Mouse (Mus musculus) left cerebral cortex, postnatal 4 days (tissue): ENCODE results near the gene Tom1. TPM values are rescaled to one million over a fixed set of nuclear protein-coding genes. Genes with fewer than 3 reads are reported as not detected.

Source experiments
- DNase-seq: peaks from one replicate; pipeline ENCODE4 v3.0.0-alpha.2; 2022
- intact Hi-C: fragments of 180-260 bp; cut with DNase I; formaldehyde crosslinking; loops from one replicate; pipeline ENCODE4 v1.15.1; 2025
- total RNA-seq, 2 experiments: library from RNA; stranded (reverse); gene quantifications; 2 replicates each; pipeline ENCODE4 v1.2.3; 2021

Tom1 gene
- total RNA-seq, 2 experiments from 2014 or later: 22.3 to 25.0 TPM

GRCm38 (mm10) chr8:75039754-75040153 is 6.2 kb downstream of the Tom1 start:
- intact Hi-C loops: no loop called here
- no peak for DNase-seq

- intact Hi-C loops: no loop called here
- DNase-seq: no peak
Observed at GRCm38 (mm10) chr8:75042171-75042570, 8.7 kb downstream of the Tom1 start.

GRCm38 (mm10) chr8:75042974-75043373 is 9.5 kb downstream of the Tom1 start:
- intact Hi-C loops: no loop called here
- no peak for DNase-seq

- intact Hi-C loops: no loop called here
- no peak for DNase-seq
Observed at GRCm38 (mm10) chr8:75046303-75046702, 12.8 kb downstream of the Tom1 start.

GRCm38 (mm10) chr8:75047784-75048183 is 14.3 kb downstream of the Tom1 start:
- intact Hi-C loops: no loop called here
- no peak for DNase-seq

GRCm38 (mm10) chr8:75053342-75053741 is 19.8 kb downstream of the Tom1 start:
- no peak for DNase-seq
- intact Hi-C loops: no loop called here

- DNase-seq: no peak
- intact Hi-C loops: no loop called here
Observed at GRCm38 (mm10) chr8:75055673-75056072, 22.2 kb downstream of the Tom1 start.

- no peak for DNase-seq
- intact Hi-C loops: no loop called here
Observed at GRCm38 (mm10) chr8:75060022-75060421, 26.5 kb downstream of the Tom1 start.

GRCm38 (mm10) chr8:75060815-75061214 is 27.3 kb downstream of the Tom1 start:
- no peak for DNase-seq
- intact Hi-C loops: no loop called here

GRCm38 (mm10) chr8:75063290-75063689 is 29.8 kb downstream of the Tom1 start:
- no peak for DNase-seq
- intact Hi-C loops: no loop called here

- intact Hi-C loops: no loop called here
- DNase-seq: no peak
Observed at GRCm38 (mm10) chr8:75064790-75065189, 31.3 kb downstream of the Tom1 start.

GRCm38 (mm10) chr8:75067287-75067686 is 33.8 kb downstream of the Tom1 start:
- no peak for DNase-seq

GRCm38 (mm10) chr8:75070297-75070696 is 36.8 kb downstream of the Tom1 start:
- intact Hi-C loops: loop anchor here (5.0 kb wide), 2 partner anchors 37 to 147 kb away; partner anchors contain the start of gene Mcm5
- no peak for DNase-seq

More at GRCm38 (mm10) chr8:75067287-75067686, 33.8 kb downstream of the Tom1 start:
- intact Hi-C loops: no loop called here

- peak; percentile 80 for DNase-seq
- intact Hi-C loops: loop anchor here (5.0 kb wide), 2 partner anchors 36 to 146 kb away; partner anchors contain the start of gene Mcm5
Observed at GRCm38 (mm10) chr8:75071627-75072346, 38.3 kb downstream of the Tom1 start.

GRCm38 (mm10) chr8:75074876-75075275 is 41.4 kb downstream of the Tom1 start:
- DNase-seq: peak; percentile 38

GRCm38 (mm10) chr8:75078215-75078614 is 44.7 kb downstream of the Tom1 start:
- intact Hi-C loops: no loop called here
- no peak for DNase-seq

More at GRCm38 (mm10) chr8:75074876-75075275, 41.4 kb downstream of the Tom1 start:
- intact Hi-C loops: loop anchor here (5.0 kb wide), 2 partner anchors 32 to 142 kb away; partner anchors contain the start of gene Mcm5

- no peak for DNase-seq
- intact Hi-C loops: no loop called here
Observed at GRCm38 (mm10) chr8:75078851-75079250, 45.3 kb downstream of the Tom1 start.

- intact Hi-C loops: no loop called here
- no peak for DNase-seq
Observed at GRCm38 (mm10) chr8:75081364-75082040, 48.0 kb downstream of the Tom1 start.

- intact Hi-C loops: no loop called here
- no peak for DNase-seq
Observed at GRCm38 (mm10) chr8:75082181-75082805, 48.8 kb downstream of the Tom1 start.

- peak; percentile 84 for DNase-seq
- intact Hi-C loops: no loop called here
Observed at GRCm38 (mm10) chr8:75083846-75084245, 50.3 kb downstream of the Tom1 start.

GRCm38 (mm10) chr8:75084382-75085064 is 51.0 kb downstream of the Tom1 start:
- DNase-seq: no peak
- intact Hi-C loops: no loop called here
